Mouse (Mus musculus) stomach, postnatal 0 days (tissue): ENCODE data around the gene Foxa3. TPM values are rescaled to one million over a fixed set of nuclear protein-coding genes. Genes with fewer than 3 reads are reported as not detected.

Experiments
- ATAC-seq: fragments of 200-750 bp; cut with Nextera tagmentation; 2 replicates; pipeline ENCODE4 v1.8.0; 2017; ENCODE audit not compliant: low FRiP score, low TSS enrichment
- DNase-seq: peaks from one replicate; pipeline ENCODE4 v3.0.0-alpha.2; 2016; ENCODE audit warnings: low spot score
- H3K27ac ChIP-seq: fragments of 300-500 bp; sonication (generic); replicated peaks from 2 replicates; pipeline ENCODE4 v1.5.1; 2014; ENCODE audit warnings: mild to moderate bottlenecking, control low read depth
- H3K27me3 ChIP-seq: fragments of 300-500 bp; sonication (generic); 2 replicates; pipeline ENCODE4 v1.6.1; 2014; ENCODE audit warnings: low read length; ENCODE audit not compliant: control insufficient read depth, insufficient read depth
- H3K36me3 ChIP-seq: fragments of 300-500 bp; sonication (generic); 2 replicates; pipeline ENCODE4 v1.6.1; 2014; ENCODE audit warnings: low read length, mixed read lengths; ENCODE audit not compliant: control insufficient read depth, insufficient read depth
- H3K4me1 ChIP-seq: fragments of 300-500 bp; sonication (generic); replicated peaks from 2 replicates; pipeline ENCODE4 v1.6.1; 2014; ENCODE audit warnings: antibody characterized with exemption; ENCODE audit not compliant: control insufficient read depth, insufficient read depth
- H3K4me2 ChIP-seq: fragments of 300-500 bp; sonication (generic); replicated peaks from 2 replicates; pipeline ENCODE4 v1.6.1; 2014; ENCODE audit warnings: low read depth, mild to moderate bottlenecking, control low read depth, moderate library complexity
- H3K4me3 ChIP-seq: fragments of 300-500 bp; sonication (generic); 2 replicates; pipeline ENCODE4 v1.5.1; 2014; ENCODE audit warnings: low read depth, low read length, control low read depth
- H3K9ac ChIP-seq: fragments of 300-500 bp; sonication (generic); 2 replicates; pipeline ENCODE4 v1.6.1; 2014; ENCODE audit warnings: mild to moderate bottlenecking, low read length, control low read depth, mixed read lengths
- H3K9me3 ChIP-seq: fragments of 300-500 bp; sonication (generic); 2 replicates; pipeline ENCODE4 v1.6.1; 2016; ENCODE audit warnings: low read length; ENCODE audit not compliant: control insufficient read depth
- CTCF ChIP-seq: IDR thresholded peaks from 2 replicates; pipeline ENCODE4 v1.5.1; 2016; ENCODE audit warnings: antibody characterized with exemption, low read depth, mild to moderate bottlenecking, moderate library complexity
- EP300 ChIP-seq: optimal IDR thresholded peaks from 2 replicates; pipeline ENCODE3; 2016; ENCODE audit warnings: antibody characterized with exemption
- WGBS: fragments of 180-500 bp; shearing (Covaris S2); extraction: QIAGEN DNeasy Blood & Tissue Kit; methylation state at CpG from one replicate; pipeline ENCODE4 v1.1.7; 2014; 5-methylcytosine and 5-hydroxymethylcytosine counted together
- polyA plus RNA-seq: library from polyadenylated mRNA; unstranded; fragments of >200 nt; fragmentation: Nextera tagmentation; extraction: Ambion mirVana; gene quantifications from 2 replicates; pipeline ENCODE4 v1.2.1, GENCODE M21; 2015

The Foxa3 gene
- polyA plus RNA-seq, 1 experiment from 2014 or later = 39.2 TPM

DNA sequence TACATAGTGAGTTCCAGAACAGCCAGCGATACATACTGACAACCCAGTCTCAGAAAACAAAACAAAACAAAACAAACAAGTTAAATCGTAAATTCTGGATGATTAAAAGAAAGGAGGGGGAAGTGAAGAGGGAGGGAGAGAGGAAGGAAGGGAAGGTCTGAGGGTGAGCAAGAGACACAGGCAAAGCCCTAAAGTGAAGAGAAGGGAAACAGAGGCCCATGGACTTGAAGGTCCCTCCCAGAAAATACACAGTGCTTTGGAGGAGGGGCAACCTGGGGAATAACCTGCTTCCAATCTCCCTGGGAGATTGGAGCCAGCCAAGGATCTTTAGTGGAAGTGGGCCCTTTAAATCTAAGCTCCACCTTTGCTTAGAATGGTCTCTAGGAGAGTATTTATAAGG lies 36.2 kb downstream of the Foxa3 start, which contains the start of gene Nanos2:
Gene Nanos2 (plus strand): TSS at position 301 of the 400 bp plus-strand sequence.
- no peaks in the 10 kb centered on the region for H3K9me3 ChIP-seq
- no peak within 1 kb of the TSS for H3K27ac ChIP-seq
- no peak within 1 kb of the TSS for H3K4me2 ChIP-seq
- ATAC-seq (no peak), DNase-seq (no peak)
- peaks cover 4% of the 10 kb centered on the region for H3K4me1 ChIP-seq
- no peak within 1 kb of the TSS for H3K4me3 ChIP-seq
- no peaks in the 10 kb centered on the region for H3K27me3 ChIP-seq
- WGBS = 54% methylated on average over 2 of the region's 2 CpGs
- H3K36me3 ChIP-seq = no peaks in the 10 kb centered on the region
- TF ChIP-seq CTCF (no peak), EP300 (no peak)
- no peak within 1 kb of the TSS for H3K9ac ChIP-seq

DNA sequence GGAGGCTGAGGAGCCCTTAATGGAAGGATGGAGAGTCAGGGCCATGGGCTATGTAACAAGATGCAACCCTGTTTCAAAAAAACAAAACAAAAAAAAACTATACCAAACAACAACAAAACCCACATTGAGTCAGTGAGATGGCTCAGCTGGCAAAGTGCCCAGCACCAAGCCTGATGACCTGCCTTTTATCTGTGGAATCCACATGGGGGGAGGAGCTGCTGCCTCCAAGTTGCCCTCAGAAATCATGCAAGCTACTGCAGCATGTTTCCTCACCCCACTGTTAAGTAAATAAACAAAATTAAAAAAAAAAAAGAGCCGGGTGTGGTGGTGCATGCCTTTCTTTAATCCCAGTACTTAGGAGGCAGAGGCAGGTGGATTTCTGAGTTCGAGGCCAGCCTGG lies 36.8 kb downstream of the Foxa3 start:
- 74% methylated on average over 2 of the region's 2 CpGs for WGBS

DNA sequence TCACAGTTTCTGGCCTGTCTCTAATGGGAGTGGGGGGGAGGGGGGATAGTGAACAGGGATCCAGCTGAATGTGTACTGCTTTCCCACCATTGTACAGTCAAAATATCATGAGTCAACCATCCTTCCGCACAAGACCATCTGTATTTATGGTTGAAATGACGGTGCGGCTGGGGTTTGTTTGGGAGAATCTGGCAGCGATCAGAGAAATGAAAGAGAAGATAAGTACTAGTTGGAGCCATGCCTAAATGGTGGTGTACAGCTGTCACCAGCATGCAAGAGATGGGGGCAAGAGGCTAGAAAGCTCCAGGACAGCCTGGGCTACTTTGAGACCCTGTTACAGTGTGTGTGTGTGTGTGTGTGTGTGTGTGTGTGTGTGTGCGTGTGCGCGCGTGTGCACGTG lies 45.0 kb downstream of the Foxa3 start:
- no peak for DNase-seq
- WGBS = 69% methylated on average over 9 of the region's 9 CpGs
- ATAC-seq = no peak
- Histone ChIP-seq H3K4me1 (no peaks in the 10 kb centered on the region), H3K27me3 (no peaks in the 10 kb centered on the region), H3K36me3 (no peaks in the 10 kb centered on the region), H3K9me3 (no peaks in the 10 kb centered on the region), H3K27ac (no peak overlapping the region), H3K4me2 (no peak overlapping the region), H3K9ac (no peak overlapping the region), H3K4me3 (no peak overlapping the region)
- no peak for TF ChIP-seq CTCF
- TF ChIP-seq EP300 = no peak

More for the DNA sequence above, 36.8 kb downstream of the Foxa3 start:
- Histone ChIP-seq H3K27ac (no peak overlapping the region), H3K4me2 (no peak overlapping the region), H3K4me1 (no peaks in the 10 kb centered on the region; the same call in 1 of the 2 replicates), H3K9me3 (no peaks in the 10 kb centered on the region), H3K27me3 (no peaks in the 10 kb centered on the region), H3K4me3 (no peak overlapping the region), H3K36me3 (no peaks in the 10 kb centered on the region), H3K9ac (no peak overlapping the region)
- no peak for TF ChIP-seq CTCF
- no peak for TF ChIP-seq EP300
- DNase-seq = no peak
- no peak for ATAC-seq

DNA sequence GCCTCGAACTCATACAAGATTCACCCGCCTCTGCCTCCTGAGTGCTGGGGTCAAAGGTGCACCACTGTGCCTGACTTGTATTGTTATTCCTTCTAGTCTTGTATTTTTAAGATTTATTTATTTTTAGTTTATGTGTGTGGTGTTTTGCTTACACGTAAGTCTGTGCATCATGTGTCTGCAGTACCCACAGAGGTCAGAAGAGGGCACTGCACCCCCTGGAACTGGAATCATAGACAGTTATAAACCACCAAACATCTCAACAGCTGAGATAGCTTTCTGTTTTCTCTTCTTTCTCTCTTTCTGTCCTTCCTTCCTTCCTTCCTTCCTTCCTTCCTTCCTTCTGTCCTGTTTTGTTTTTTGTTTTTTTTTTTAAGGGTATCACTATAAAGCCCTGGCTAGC lies 52.4 kb downstream of the Foxa3 start:
- no peak overlapping the region for H3K4me3 ChIP-seq
- H3K9me3 ChIP-seq = no peaks in the 10 kb centered on the region
- no peak for ATAC-seq
- no peak for TF ChIP-seq EP300
- peak; percentile 42 for TF ChIP-seq CTCF
- no peaks in the 10 kb centered on the region for H3K36me3 ChIP-seq
- no peaks in the 10 kb centered on the region for H3K27me3 ChIP-seq
- DNase-seq = no peak
- no peaks in the 10 kb centered on the region for H3K4me1 ChIP-seq
- WGBS = 92% methylated on average over 3 of the region's 3 CpGs
- no peak overlapping the region for H3K27ac ChIP-seq
- H3K9ac ChIP-seq = no peak overlapping the region
- H3K4me2 ChIP-seq = no peak overlapping the region

DNA sequence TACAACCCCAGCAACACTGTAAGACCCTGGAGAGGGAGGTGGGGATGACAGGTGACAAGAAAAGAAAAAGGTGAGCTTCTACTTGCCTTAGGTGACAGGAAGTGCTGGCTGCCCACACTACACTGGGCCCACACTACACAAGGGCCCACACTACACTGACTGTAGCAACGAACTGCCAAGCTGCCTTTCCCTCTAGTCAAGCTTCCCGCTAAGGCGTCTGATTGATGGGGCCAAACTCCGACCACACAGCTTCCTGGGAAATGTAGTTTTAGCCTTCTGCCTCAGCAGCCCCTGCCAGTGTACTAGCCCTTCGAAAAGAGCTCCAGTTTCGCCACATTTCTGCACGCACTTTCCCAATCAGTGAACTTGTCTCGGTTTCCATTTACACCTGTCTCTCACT lies 55.7 kb downstream of the Foxa3 start:
- Histone ChIP-seq H3K9me3 (no peaks in the 10 kb centered on the region), H3K36me3 (no peaks in the 10 kb centered on the region), H3K4me1 (no peaks in the 10 kb centered on the region), H3K9ac (no peak overlapping the region), H3K4me2 (no peak overlapping the region), H3K4me3 (no peak overlapping the region), H3K27ac (no peak overlapping the region), H3K27me3 (peaks cover 3% of the 10 kb centered on the region; the same call in 1 of the 2 replicates)
- DNase-seq (no peak), ATAC-seq (no peak)
- TF ChIP-seq CTCF = no peak
- 7% methylated on average over 8 of the region's 8 CpGs for WGBS

DNA sequence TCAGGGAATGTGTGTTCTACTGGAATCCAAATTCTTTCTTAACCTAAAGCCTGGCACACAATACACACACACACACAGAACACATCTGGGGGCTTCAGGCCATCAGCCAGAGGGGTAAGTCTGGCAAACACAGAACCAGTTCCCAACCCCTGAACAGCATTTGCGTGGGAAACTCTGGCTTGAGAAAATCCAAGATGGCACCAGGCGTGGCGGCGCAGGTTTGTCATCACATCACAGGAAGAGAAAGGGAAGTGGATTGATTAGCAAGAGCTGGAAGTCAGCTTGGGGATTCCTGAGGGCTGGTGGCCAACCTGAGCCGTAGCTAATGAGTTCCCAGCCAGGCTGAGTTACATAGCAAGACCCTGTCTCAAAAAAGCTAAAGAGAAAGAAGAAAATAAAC lies 58.0 kb downstream of the Foxa3 start:
- DNase-seq = no peak

More for the DNA sequence above, 58.0 kb downstream of the Foxa3 start:
- no peaks in the 10 kb centered on the region for H3K4me1 ChIP-seq
- no peaks in the 10 kb centered on the region for H3K36me3 ChIP-seq
- no peak overlapping the region for H3K4me3 ChIP-seq
- ATAC-seq = no peak
- no peak for TF ChIP-seq EP300
- H3K4me2 ChIP-seq = no peak overlapping the region
- 70% methylated on average over 5 of the region's 5 CpGs for WGBS
- peaks cover 4% of the 10 kb centered on the region; the same call in 1 of the 2 replicates for H3K27me3 ChIP-seq
- H3K9me3 ChIP-seq = no peaks in the 10 kb centered on the region
- no peak overlapping the region for H3K9ac ChIP-seq
- no peak overlapping the region for H3K27ac ChIP-seq
